Mouse (Mus musculus) thymus, adult 2 months (tissue): ENCODE results near the gene Mfsd4a. TPM values are rescaled to one million over a fixed set of nuclear protein-coding genes. Genes with fewer than 3 reads are reported as not detected.
A peak's percentile ranks its signal among the peaks of the same experiment; 100 is the strongest.

Source experiments
- DNase-seq: peaks from one replicate; pipeline ENCODE4 v3.0.0; 2021
- H3K27ac ChIP-seq: fragments of 200-500 bp; 2 replicates; pipeline ENCODE4 v1.5.1; 2012; ENCODE audit warnings: low read length, control low read depth; ENCODE audit not compliant: control insufficient read depth, insufficient read depth
- H3K27me3 ChIP-seq: fragments of 200-500 bp; 2 replicates; pipeline ENCODE4 v1.6.1; 2012; ENCODE audit warnings: mild to moderate bottlenecking, low read length, moderate library complexity, mixed read lengths; ENCODE audit not compliant: control insufficient read depth, insufficient read depth
- H3K36me3 ChIP-seq: fragments of 200-500 bp; 2 replicates; pipeline ENCODE4 v1.6.1; 2012; ENCODE audit warnings: mild to moderate bottlenecking, low read length, moderate library complexity; ENCODE audit not compliant: control insufficient read depth, insufficient read depth
- H3K4me1 ChIP-seq: fragments of 200-500 bp; replicated peaks from 2 replicates; pipeline ENCODE4 v1.6.1; 2012; ENCODE audit warnings: low read length; ENCODE audit not compliant: control insufficient read depth, insufficient read depth
- H3K4me3 ChIP-seq: fragments of 200-500 bp; 2 replicates; pipeline ENCODE4 v1.5.1; 2012; ENCODE audit warnings: mild to moderate bottlenecking, low read length, control low read depth, moderate library complexity; ENCODE audit not compliant: control insufficient read depth, insufficient read depth
- CTCF ChIP-seq: fragments of 200-500 bp; IDR thresholded peaks from 2 replicates; pipeline ENCODE4 v1.5.1; 2012; ENCODE audit warnings: mild to moderate bottlenecking, control low read depth, low read length, moderate library complexity, borderline replicate concordance; ENCODE audit not compliant: control insufficient read depth, poor library complexity, insufficient read depth; ENCODE audit errors: extremely low read depth
- POLR2A ChIP-seq: fragments of 200-500 bp; IDR thresholded peaks from 2 replicates; pipeline ENCODE4 v1.6.1; 2012; ENCODE audit warnings: mild to moderate bottlenecking, low read length, control low read depth, moderate library complexity; ENCODE audit not compliant: control insufficient read depth, poor library complexity, insufficient read depth; ENCODE audit errors: extremely low read depth
- WGBS: fragments of 180-500 bp; shearing (Covaris S2); methylation state at CpG from one replicate; pipeline ENCODE4 v1.1.7; 2018; 5-methylcytosine and 5-hydroxymethylcytosine counted together
- polyA plus RNA-seq: library from polyadenylated mRNA; depleted of rRNA; stranded (reverse); fragments of >200 nt; gene quantifications from 2 replicates; pipeline ENCODE4 v1.2.3, GENCODE M21; 2012; rRNA removed

Mfsd4a gene
- 5.6 and 5.8 TPM in 2 replicates for polyA plus RNA-seq

GRCm38 (mm10) chr1:132067261-132068255 lies at the start of gene Mfsd4a:
TSS of gene Mfsd4a (minus strand) at chr1:132068062.
- TF ChIP-seq CTCF: peak; percentile 62; the same call in 1 of the 2 replicates
- TF ChIP-seq POLR2A: no peak
- H3K36me3 ChIP-seq: no peaks in the 10 kb centered on the region
- peak within 1 kb of the TSS; percentile 47 for H3K4me3 ChIP-seq
- H3K27me3 ChIP-seq: peaks cover 10% of the 10 kb centered on the region; the same call in 1 of the 2 replicates
- peaks cover 12% of the 10 kb centered on the region for H3K4me1 ChIP-seq
- DNase-seq: peak; percentile 43
- no peak within 1 kb of the TSS for H3K27ac ChIP-seq
- 3% methylated on average over 79 of the region's 80 CpGs for WGBS

GRCm38 (mm10) chr1:132116606-132117005 lies 48.7 kb upstream of the Mfsd4a start:
- WGBS: 40% methylated on average over 18 of the region's 18 CpGs
- H3K4me1 ChIP-seq: no peaks in the 10 kb centered on the region
- H3K27me3 ChIP-seq: no peaks in the 10 kb centered on the region
- H3K4me3 ChIP-seq: no peak overlapping the region
- TF ChIP-seq CTCF: peak; percentile 81; the same call in 1 of the 2 replicates
- no peak for TF ChIP-seq POLR2A
- DNase-seq: peak; percentile 83
- no peak overlapping the region for H3K27ac ChIP-seq
- no peaks in the 10 kb centered on the region for H3K36me3 ChIP-seq

GRCm38 (mm10) chr1:132113098-132113497 lies 45.2 kb upstream of the Mfsd4a start:
- no peak for TF ChIP-seq POLR2A
- TF ChIP-seq CTCF: no peak
- Histone ChIP-seq H3K27ac (no peak overlapping the region), H3K36me3 (no peaks in the 10 kb centered on the region), H3K4me3 (no peak overlapping the region), H3K27me3 (no peaks in the 10 kb centered on the region), H3K4me1 (no peaks in the 10 kb centered on the region)
- no peak for DNase-seq
- 43% methylated on average over 3 of the region's 3 CpGs for WGBS

- 92% methylated on average over 8 of the region's 8 CpGs for WGBS
- Histone ChIP-seq H3K4me1 (no peaks in the 10 kb centered on the region), H3K27me3 (no peaks in the 10 kb centered on the region), H3K36me3 (no peaks in the 10 kb centered on the region), H3K27ac (no peak overlapping the region), H3K4me3 (no peak overlapping the region)
- TF ChIP-seq CTCF: no peak
- no peak for TF ChIP-seq POLR2A
- DNase-seq: no peak
These were observed 44.6 kb upstream of the Mfsd4a start for GRCm38 (mm10) chr1:132112426-132112825.

GRCm38 (mm10) chr1:132111411-132111810 lies 43.5 kb upstream of the Mfsd4a start:
- no peaks in the 10 kb centered on the region for H3K4me1 ChIP-seq
- H3K27ac ChIP-seq: no peak overlapping the region
- no peak for TF ChIP-seq CTCF
- no peak for TF ChIP-seq POLR2A
- 100% methylated on average over 1 of the region's 1 CpGs for WGBS
- no peak for DNase-seq
- no peaks in the 10 kb centered on the region for H3K36me3 ChIP-seq
- no peak overlapping the region for H3K4me3 ChIP-seq
- H3K27me3 ChIP-seq: no peaks in the 10 kb centered on the region

- TF ChIP-seq CTCF (no peak), POLR2A (no peak)
- no peak for DNase-seq
- no peak overlapping the region for H3K27ac ChIP-seq
- no peak overlapping the region for H3K4me3 ChIP-seq
- no peaks in the 10 kb centered on the region for H3K36me3 ChIP-seq
- 10% methylated on average over 2 of the region's 2 CpGs for WGBS
- peaks cover 6% of the 10 kb centered on the region for H3K4me1 ChIP-seq
- no peaks in the 10 kb centered on the region for H3K27me3 ChIP-seq
These were observed 41.5 kb upstream of the Mfsd4a start for GRCm38 (mm10) chr1:132109368-132109767.

GRCm38 (mm10) chr1:132104353-132104752 lies 36.5 kb upstream of the Mfsd4a start:
- Histone ChIP-seq H3K27me3 (no peaks in the 10 kb centered on the region), H3K27ac (no peak overlapping the region), H3K4me3 (no peak overlapping the region), H3K36me3 (no peaks in the 10 kb centered on the region), H3K4me1 (peaks cover 37% of the 10 kb centered on the region)
- 93% methylated on average over 14 of the region's 14 CpGs for WGBS
- TF ChIP-seq POLR2A: no peak
- no peak for TF ChIP-seq CTCF
- DNase-seq: no peak
